Mouse (Mus musculus) kidney, postnatal 10 days (tissue): ENCODE data around the gene Smim8.

ENCODE experiments used
- DNase-seq: peaks from one replicate; pipeline ENCODE4 v3.0.0; 2021; ENCODE audit warnings: mixed read lengths

Gene Smim8

GRCm38 (mm10) chr4:34719421-34719820 is 58.8 kb downstream of the Smim8 start:
- no peak for DNase-seq
